Mouse (Mus musculus) kidney, postnatal 4 days (tissue): ENCODE measurements around the gene Sema7a.

Experiments
- DNase-seq, 2 experiments: peaks; one replicate each; pipeline ENCODE4 v3.0.0; 2021; ENCODE audit warnings: mixed read lengths in 2 of 2

Gene Sema7a

GRCm38 (mm10) chr9:58011552-58011951 lies 71.6 kb downstream of the Sema7a start:
- DNase-seq: no peak
